Mouse (Mus musculus) left cerebral cortex, postnatal 25 days (tissue): ENCODE measurements around the gene Ccpg1os. TPM values are rescaled to one million over a fixed set of nuclear protein-coding genes. Genes with fewer than 3 reads are reported as not detected.

ENCODE experiments used
- DNase-seq, 2 experiments: peaks; one replicate each; pipeline ENCODE4 v3.0.0; 2022; ENCODE audit warnings: low spot score in 2 of 2, mixed read lengths in 1 of 2
- intact Hi-C: fragments of 180-260 bp; cut with DNase I; formaldehyde crosslinking; loops from one replicate; pipeline ENCODE4 v1.15.1; 2025
- total RNA-seq, 2 experiments: library from RNA; stranded (reverse); gene quantifications; 2 replicates each; pipeline ENCODE4 v1.2.3; 2021

The Ccpg1os gene
- total RNA-seq, 2 experiments from 2014 or later = 9.0 to 10.1 TPM

DNA sequence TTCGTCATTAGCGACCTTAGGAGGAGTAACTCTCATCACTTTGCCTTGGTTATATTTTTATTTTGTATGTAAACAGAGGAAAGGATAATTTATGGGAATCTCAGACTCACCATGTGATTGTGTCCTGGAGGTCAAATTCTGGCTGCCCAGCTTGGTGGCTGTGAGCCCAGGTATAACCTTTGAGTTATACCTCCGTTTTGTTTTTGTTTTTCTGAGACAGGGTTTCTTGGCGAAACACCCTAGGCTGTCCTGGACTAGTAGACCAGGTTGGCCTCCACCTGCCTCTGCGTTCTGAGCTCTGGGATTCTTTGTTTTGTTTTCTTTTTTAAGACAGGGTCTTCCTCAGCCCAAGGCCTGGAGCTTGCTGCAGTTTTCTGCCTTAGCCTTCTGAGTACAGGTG, 3.5 kb upstream of the Ccpg1os start:
- intact Hi-C loops = no loop called here
- DNase-seq = no peak

DNA sequence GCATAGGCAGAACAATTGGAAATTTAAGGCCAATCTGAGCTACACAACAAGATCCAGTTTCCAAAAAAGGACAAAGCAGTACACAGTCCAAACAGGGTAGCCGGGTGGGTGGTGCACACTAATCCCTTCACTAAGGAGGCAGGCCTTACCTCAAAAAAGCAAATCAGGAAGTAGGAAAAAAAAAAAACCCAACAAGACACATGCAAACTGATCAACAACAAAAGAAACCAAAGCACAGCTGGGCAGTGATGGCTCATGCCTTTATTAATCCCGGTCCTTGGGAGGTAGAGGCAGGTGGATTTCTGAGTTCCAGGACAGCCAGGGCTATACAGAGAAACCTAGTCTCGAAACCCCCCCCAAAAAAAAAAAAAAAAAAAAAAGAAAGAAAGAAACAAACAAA, 2.5 kb upstream of the Ccpg1os start:
- intact Hi-C loops = no loop called here
- no peak for DNase-seq

DNA sequence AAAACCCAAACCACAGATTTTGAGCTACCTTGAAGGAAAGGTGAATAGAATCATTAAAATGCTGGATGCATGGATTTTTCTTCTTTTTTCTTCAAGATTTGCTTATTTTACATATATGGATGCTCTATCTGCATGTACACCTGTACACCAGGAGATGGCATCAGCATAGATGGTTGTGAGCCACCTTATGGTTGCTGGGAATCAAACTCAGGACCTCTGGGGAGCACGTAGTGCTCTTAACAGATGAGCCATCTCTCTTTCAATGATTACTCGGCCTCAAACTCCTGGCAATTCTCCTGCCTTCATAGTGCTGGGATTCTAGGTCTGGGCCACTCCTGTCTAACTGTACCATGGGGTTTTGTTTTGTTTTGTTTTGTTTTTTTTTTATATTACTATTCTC, 2.1 kb downstream of the Ccpg1os start:
- DNase-seq = no peak
- intact Hi-C loops = no loop called here

DNA sequence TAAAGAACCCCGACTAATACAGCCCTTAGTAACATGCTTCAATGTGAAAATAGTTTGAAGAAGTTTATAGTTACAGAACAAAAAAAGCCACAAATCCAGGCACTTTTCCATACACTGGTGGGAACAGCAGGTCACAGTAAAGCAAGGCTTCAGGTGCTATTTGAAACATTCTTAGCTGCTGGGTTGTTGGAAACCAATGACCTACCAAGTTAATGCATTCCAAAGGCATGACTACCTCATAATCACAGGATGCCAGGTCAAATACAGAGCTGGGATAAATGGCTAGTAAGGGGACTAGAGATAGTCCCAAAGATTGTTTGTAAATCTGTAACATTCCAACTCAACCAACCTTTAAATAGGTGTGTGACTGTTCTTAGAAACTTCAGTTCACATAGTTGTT, 9.9 kb downstream of the Ccpg1os start:
- no peak for DNase-seq
- intact Hi-C loops = no loop called here

DNA sequence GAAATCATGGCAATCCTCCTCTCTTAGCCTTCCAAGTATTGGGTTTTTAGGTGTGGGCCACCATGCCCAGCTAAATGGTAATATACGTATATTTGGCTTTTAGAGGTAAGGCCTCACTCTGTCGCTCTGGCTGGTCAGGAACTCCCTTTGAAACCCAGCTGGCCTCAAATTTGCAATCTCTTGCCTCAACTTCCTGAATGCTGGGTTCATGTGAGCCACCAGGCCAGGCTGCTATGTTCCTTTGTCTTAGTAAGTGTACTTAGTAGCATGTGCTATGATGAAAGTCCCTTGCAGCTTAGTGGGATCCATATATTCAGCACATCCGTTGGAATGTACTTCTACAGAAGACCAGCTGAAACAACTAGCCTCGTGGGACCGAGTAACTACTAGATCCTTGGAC, 10.4 kb downstream of the Ccpg1os start:
- DNase-seq = no peak
- intact Hi-C loops = no loop called here

DNA sequence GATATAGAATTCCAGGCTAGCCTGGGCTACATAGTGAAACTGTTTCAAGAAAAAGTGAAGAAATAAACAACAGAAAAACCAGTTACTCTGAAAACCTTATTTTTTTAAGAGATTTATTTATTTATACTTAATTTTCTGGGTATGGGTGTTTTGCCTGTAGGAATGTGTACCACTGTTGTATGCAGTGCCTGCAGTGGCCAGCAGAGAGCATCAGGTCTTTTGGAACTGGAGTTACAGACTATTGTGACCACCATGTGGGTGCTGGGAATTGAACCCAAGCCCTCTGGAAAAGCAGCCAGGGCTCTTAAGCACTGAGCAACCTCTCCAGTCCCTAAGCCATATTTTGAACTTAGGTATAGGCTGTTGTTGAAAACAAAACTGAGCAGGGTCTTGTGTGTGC, 12.2 kb downstream of the Ccpg1os start:
- intact Hi-C loops = loop anchor here (1.0 kb wide), 1 partner anchor 11 kb away; no protein-coding TSS in a partner anchor
- no peak for DNase-seq

DNA sequence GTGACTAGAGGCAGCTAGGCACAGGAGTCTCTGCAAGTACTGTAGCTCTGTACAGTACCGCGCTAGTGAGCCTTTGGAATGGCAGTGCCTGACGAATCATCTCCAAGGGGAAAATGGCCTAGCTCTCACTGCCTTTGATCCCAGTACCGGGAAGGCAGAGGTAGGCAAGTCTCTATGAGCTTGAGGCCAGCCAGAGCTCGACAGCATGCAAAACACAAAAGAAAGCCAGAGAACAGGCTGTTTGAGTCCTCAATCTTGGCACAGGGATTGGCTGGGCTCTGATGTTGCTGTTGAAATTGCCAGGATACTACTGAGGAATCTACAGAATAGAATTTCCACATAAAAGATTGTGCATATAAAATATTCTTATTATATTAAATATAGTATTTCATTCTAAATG, 12.7 kb downstream of the Ccpg1os start:
- intact Hi-C loops = loop anchor here (1.0 kb wide), 1 partner anchor 12 kb away; no protein-coding TSS in a partner anchor
- DNase-seq = no peak

DNA sequence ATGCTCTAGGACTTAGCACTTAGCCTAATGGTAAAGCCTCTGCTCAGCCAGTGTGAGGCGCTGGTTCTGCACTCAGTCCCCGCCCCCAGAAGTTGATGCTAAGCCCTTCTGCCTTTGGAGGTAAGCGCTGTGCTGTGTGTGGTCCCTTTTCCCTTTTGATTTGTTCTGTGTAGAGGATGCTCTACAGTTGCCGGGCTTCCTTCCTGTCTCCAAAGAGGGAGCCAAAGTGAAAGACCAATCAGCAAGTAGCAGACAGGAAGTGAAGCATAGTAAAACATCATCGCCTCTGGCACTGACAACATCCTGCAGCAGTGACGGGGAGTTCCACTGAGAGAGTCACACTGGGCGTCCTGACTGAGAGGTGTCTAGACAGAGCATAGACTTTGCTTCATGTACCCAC, 15.3 kb downstream of the Ccpg1os start:
- no peak for DNase-seq
- intact Hi-C loops = loop anchor here (2.0 to 5.0 kb wide), 2 partner anchors 72 to 121 kb away; partner anchors contain the start of genes Pigb and Rab27a

DNA sequence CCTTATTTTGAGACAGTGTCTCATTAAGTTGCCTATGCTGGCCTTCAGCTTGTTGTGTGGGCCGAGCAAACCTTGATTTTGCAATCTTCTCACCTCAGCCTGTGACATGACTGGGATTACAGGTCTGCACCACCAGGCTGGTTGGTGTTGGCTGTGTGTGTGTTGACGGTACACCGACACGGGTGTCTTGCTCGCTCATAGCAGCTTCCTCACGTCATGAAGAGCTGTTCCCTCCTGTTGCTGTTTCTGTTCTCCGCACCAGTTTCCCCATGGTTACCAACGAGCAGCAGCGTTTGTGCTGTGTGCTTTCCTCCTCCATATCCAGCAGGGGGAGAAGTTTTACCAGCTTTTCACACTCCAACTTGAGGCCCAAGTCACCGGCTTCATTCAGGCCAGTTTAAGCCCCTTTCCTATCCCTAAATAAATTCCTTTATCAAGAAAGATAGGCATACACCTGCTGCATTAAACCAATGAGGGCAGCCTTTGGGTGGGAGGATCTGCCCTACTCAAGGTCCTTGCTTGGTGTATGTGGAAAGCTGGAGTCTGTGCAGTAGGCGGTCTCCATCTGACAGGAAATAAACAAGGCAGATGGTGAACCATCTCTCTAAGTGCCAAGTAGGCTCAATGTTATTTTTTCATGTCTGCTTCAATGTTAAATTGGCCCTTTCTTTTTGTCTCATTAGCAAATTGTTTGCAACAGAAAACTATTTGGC, 16.7 kb downstream of the Ccpg1os start:
- DNase-seq = peak; percentile 77 to 91
- intact Hi-C loops = loop anchor here (1.0 to 5.0 kb wide), 4 partner anchors 37 to 122 kb away; partner anchors contain the start of genes Pigb and Rab27a

DNA sequence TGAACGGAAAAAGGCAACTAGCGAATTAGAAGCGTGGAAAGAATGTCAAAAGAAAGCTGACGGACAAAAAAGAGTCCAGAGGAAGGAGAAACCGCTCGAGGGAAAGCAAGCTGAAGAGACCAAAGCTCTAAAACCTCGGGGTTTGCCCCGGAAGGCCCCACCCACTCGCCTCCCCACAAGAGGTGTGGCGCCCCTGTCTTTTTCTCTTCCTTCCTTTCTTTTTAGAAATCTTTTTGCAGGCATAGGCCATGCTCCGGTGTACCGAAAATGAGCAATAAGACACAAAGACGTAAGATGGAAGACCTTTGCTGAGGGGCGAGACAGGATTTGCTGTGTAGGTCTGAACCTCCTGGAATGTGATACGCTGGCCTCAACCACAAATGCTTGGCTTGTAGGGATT, 23.2 kb downstream of the Ccpg1os start:
- intact Hi-C loops = no loop called here
- no peak for DNase-seq

DNA sequence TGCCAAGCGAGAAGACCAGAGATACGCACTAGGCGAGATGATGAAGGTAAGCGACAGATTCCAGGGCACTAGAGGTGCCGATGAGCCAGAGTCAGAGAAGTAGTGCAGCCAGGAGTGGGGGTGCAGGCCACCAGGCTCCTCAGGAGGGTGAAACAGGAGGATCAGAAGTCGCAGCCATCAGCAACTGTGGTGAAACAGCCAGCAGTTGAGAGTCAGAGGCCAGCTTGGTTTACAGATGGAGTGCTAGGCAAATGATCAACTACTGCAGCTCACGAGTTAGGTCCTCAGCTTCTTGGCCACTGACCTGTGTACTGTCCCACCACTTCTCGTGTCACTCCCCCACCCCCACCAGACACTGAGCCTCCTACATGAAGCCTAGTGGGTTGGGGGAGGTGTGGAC, 23.8 kb downstream of the Ccpg1os start:
- intact Hi-C loops = no loop called here
- DNase-seq = no peak

DNA sequence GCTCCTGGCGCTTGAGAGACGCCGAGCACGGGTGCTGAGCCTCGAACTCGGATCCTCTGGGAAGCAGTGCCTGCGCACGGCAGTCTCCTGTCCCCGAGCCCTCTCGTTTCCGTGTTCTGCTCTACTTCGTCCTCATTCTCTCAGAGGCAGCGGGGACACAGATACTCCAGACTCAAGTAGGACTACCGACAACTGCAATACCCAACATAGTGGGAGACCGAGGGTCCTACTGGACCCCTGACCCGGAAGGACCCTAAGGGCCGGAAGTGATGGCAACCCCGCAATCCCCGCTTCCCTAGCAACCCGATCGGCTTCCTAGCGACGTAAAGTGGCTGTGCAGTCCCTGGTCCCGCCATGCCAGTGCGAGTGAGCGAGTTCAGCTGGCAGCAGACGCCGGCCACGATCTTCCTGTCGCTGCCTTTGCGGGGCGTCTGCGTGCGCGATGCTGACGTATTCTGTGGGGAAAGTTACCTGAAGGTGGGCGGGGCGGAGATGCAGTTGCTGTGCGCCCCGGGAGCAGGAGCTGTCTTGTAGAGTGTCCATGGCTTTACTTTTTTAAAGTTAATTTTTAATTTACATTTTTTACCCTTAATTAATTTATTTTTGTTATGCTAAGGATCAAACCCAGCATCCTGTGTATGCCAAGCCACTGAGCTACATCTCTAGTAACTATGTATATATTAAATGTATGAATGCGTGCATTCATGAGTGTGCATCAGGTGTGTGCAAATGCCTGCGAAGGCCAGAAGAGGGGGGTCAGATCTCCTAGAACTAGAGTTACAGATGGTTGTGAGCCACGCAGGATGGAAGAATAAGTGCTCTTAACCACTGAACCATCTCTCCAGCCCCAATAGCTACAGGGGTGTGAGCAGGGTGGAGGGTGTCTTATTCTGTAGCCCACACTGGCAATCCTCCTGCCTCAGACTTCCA, 26.4 kb downstream of the Ccpg1os start, which contains the start of the genes Dyx1c1 and Gm44503:
TSS of gene Dyx1c1 (plus strand) at position 265 of the 930 bp plus-strand sequence.
TSS of gene Gm44503 (plus strand) at position 332 of the 930 bp plus-strand sequence.
- DNase-seq = peak; percentile 74 to 76
- intact Hi-C loops = no loop called here

DNA sequence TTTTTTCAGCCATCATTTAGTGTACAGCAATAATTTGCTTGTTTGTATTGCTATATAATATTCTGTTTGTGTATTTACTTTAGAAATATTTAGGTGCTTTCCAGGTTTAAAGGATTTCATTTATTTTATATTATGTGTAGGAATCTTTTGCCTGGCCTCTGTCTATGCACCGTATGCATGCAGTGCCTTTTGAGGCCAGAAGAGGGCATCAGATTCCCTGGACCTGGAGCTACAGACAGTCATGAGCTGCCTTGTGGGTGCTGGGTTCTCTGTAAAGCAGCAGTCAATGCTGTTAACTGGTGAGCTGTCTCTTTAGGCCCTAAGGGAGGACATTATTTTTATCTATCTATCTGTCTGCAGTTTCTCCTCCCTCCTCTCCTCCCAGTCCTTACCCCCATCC, 29.6 kb downstream of the Ccpg1os start:
- intact Hi-C loops = no loop called here
- DNase-seq = peak; percentile 31 to 54

DNA sequence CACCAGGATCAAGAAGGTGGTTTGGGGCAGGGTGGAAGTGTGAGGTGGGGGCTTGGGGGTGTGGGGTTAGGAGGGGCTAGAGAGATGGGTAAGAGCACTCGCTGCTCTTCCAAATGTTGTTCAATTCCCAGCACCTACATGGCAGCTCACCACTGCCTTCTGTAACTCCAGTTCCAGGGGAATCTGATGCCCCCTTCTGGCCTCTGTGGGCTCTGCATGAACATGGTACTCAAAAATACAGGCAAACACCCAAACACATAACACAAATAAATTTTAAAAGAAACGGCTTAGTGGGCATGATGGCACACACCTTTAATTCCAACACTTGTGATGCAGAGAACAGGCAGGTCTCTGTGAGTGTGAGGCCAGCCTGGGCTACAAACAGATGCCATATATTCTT, 30.4 kb downstream of the Ccpg1os start:
- no peak for DNase-seq
- intact Hi-C loops = no loop called here

DNA sequence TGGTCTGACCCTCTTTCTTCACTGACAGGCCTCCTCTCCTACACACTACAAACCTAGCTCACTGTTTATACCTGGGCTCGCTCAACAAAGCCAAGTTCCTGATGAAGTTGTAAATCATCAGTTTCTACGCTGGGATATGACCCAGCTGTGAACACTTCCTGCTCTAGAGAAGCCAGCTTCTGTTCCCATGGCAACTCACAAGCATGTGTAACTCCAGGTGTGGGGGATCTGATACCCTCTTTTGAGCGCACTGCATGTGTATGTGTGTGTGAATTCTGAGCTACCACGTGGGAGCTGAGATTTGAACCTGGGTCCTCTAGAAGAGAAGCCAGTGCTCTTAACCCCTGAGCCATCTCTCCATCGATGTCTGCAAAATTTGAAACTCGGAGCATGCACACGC, 35.6 kb downstream of the Ccpg1os start:
- intact Hi-C loops = no loop called here
- no peak for DNase-seq

DNA sequence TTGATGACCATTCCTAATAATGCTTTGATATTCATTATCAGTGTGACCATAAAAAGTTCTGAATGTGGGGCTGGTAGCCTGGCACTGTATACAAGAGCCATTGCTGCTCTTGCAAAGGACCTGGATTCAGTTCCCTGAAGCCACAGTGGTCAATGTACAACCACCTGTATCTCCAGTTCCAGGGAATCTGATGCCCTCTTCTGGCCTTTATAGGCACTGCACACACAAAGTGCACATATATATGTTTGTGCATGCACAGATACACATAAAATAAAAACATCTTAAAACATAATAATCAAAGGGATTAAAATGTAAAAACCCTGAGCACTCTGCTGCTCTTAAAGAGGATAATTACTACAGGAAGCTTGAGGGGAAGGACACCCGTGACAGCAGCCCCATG, 38.2 kb downstream of the Ccpg1os start:
- intact Hi-C loops = no loop called here

DNA sequence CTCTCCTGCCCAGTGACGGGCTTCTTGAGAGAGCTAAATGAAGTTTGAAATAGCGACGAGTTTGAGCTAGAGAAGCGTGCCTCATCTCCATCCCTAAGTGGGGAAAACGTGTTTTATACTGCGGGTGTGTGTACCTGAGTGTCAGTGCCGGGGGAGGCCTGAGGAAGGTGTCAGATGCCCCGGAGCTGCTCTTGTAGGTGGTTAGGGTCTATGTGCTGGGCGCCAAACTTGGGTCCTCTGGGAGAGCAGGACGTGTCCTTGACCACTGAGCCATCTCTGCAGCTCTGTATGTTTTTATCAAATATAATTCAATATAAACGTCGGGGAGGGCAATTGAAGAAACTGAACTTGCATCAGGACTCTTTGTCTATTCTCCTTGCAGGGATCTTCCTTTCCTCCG, 40.9 kb downstream of the Ccpg1os start:
- DNase-seq = no peak
- intact Hi-C loops = no loop called here

More for the DNA sequence above, 38.2 kb downstream of the Ccpg1os start:
- DNase-seq = no peak

DNA sequence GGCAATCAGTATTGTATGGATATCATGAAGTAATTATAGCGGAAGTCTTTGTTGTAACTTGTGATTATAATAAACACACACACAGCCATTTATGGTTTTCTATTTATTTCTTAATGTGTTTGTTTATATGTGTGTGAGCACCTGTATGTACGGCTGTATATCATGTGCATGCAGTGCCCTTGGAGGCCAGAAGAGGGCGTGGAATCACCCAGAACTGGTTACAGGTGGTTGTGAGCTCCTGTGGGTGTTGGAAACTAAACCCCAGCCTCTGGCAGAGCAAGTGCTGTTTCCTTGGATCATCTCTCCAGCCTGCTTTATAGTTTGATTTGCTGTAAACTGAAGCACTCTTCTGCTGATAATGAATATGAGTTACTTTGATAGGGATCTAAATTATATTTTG, 41.8 kb downstream of the Ccpg1os start:
- DNase-seq = no peak
- intact Hi-C loops = no loop called here

DNA sequence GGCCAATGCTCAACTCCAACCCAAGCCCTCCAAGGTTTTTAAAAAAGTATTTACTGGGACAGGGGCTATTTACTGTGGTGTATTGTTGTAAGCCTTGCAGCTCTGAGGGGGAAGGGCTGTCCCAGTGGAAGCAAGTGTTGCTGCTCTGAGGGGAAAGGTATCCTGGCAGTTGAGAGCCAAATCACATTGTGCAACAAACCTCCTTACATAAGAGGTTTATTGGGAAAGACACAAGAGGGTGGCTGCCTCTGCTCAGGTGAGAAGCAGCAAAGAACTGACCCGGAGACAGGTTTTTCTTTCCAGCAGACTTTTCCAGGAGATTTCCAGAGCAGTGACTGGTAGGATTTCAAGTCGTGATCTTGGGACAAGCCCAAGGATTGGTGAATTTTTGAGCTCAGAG, 48.9 kb downstream of the Ccpg1os start:
- DNase-seq = no peak
- intact Hi-C loops = no loop called here

DNA sequence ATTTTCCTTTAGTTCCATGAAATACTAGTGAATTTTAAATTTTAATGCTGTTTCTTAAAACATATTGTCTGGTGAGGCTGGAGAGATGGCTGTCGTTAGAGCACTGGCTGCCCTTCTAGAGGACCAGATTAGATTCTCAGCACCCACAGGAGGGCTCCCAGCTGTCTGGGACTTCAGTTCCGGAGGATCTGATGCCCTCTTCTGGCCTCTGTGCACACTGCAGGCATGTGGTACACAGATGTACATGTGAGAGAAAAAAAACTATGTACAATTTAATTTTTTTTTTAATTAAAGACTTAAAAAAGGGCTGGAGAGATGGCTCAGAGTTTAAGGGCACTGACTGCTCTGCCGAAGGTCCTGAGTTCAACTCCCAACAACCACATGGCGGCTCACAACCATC, 49.9 kb downstream of the Ccpg1os start:
- intact Hi-C loops = no loop called here
- no peak for DNase-seq
